Mouse (Mus musculus): ENCODE data around the gene Gm20388.

DNA sequence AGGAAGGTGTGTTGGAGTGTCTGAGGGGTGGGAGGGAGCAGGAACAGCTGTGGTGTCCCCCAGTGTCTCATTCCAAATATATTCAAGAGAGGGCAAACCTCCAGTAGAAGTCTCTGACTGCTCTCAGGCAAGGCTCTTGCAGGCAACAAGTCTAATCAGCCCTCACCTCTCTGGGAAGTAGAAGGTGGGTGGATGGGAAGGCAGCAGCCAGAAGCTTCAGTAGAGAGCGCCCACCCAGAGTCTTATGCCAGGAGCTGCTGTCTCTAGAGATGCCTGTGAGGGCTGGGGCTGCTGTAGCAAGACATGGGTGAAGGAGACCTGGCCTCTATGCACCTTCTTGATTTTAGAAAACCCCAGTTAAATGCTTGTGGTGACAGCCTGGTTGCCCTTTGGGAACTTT, 3317.8 kb downstream of the Gm20388 start:
- TF ChIP-seq CTCF (IDR thresholded peaks at IDR 0.05; ENCODE audit: control insufficient read depth, insufficient read depth, low read length) = no peak
- no peak for TF ChIP-seq POLR2A (IDR thresholded peaks at IDR 0.05; ENCODE audit: borderline replicate concordance, control insufficient read depth, low read depth, low read length)

Data from bone marrow, adult 2 months (tissue).